Mouse (Mus musculus): ENCODE measurements around the gene Mov10l1. TPM values are rescaled to one million over a fixed set of nuclear protein-coding genes. Genes with fewer than 3 reads are reported as not detected.

The Mov10l1 gene
- polyA plus RNA-seq, 1 experiment = 4.1 TPM

GRCm38 (mm10) chr15:89000367-89000766 is 17.7 kb downstream of the Mov10l1 start:
- H3K27ac ChIP-seq (ENCODE audit: insufficient read depth, low read length) = no peak overlapping the region
- no peaks in the 10 kb centered on the region for H3K36me3 ChIP-seq (ENCODE audit: control insufficient read depth, insufficient read depth, low read length, poor library complexity, severe bottlenecking)
- no peaks in the 10 kb centered on the region for H3K27me3 ChIP-seq (ENCODE audit: control insufficient read depth, insufficient read depth, low read length, poor library complexity, severe bottlenecking)
- H3K9ac ChIP-seq (ENCODE audit: low read depth, poor library complexity, severe bottlenecking) = no peak overlapping the region
- no peaks in the 10 kb centered on the region for H3K4me1 ChIP-seq (ENCODE audit: control insufficient read depth, insufficient read depth, low read length)
- no peak for TF ChIP-seq POLR2A (IDR thresholded peaks at IDR 0.05; ENCODE audit: insufficient read depth, low read length)
- TF ChIP-seq CTCF (IDR thresholded peaks at IDR 0.05; ENCODE audit: low read depth, low read length) = no peak
- no peak for TF ChIP-seq EP300 (IDR thresholded peaks at IDR 0.05; ENCODE audit: insufficient read depth, low read depth, low read length)
- H3K9me3 ChIP-seq (replicated peaks; ENCODE audit: control insufficient read depth, insufficient read depth, low read length, poor library complexity, severe bottlenecking) = no peaks in the 10 kb centered on the region
- no peak overlapping the region for H3K4me3 ChIP-seq (ENCODE audit: low read depth, low read length)

DNA sequence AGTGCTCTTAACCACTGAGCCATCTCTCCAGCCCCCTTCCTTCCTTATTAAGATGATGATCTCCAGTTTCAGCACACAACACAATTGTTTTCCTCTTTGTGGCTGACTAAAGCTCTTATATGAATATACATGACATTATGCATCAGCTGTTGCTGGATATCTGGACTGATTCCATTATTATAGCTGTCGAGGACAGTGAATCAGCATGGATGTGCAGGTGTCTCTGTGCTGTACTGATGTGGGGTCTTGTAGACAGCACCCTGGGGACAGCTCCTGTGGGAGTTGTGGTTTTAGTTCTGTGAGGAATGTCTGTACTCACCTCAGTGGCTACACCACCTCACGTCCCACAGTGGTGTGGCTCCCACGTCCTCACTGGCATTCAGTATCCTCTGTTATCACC is 18.5 kb downstream of the Mov10l1 start:
- no peaks in the 10 kb centered on the region for H3K27me3 ChIP-seq (ENCODE audit: control insufficient read depth, insufficient read depth, low read length, poor library complexity, severe bottlenecking)
- no peak overlapping the region for H3K27ac ChIP-seq (ENCODE audit: insufficient read depth, low read length)
- H3K4me3 ChIP-seq (ENCODE audit: low read depth, low read length) = no peak overlapping the region
- H3K36me3 ChIP-seq (ENCODE audit: control insufficient read depth, insufficient read depth, low read length, poor library complexity, severe bottlenecking) = no peaks in the 10 kb centered on the region
- no peak overlapping the region for H3K9ac ChIP-seq (ENCODE audit: low read depth, poor library complexity, severe bottlenecking)
- TF ChIP-seq POLR2A (IDR thresholded peaks at IDR 0.05; ENCODE audit: insufficient read depth, low read length) (no peak), CTCF (IDR thresholded peaks at IDR 0.05; ENCODE audit: low read depth, low read length) (no peak), EP300 (IDR thresholded peaks at IDR 0.05; ENCODE audit: insufficient read depth, low read depth, low read length) (no peak)
- H3K9me3 ChIP-seq (replicated peaks; ENCODE audit: control insufficient read depth, insufficient read depth, low read length, poor library complexity, severe bottlenecking) = no peaks in the 10 kb centered on the region
- H3K4me1 ChIP-seq (ENCODE audit: control insufficient read depth, insufficient read depth, low read length) = no peaks in the 10 kb centered on the region

GRCm38 (mm10) chr15:89007002-89007401 is 24.3 kb downstream of the Mov10l1 start:
- Histone ChIP-seq H3K36me3 (ENCODE audit: control insufficient read depth, insufficient read depth, low read length, poor library complexity, severe bottlenecking) (no peaks in the 10 kb centered on the region), H3K27ac (ENCODE audit: insufficient read depth, low read length) (no peak overlapping the region), H3K27me3 (ENCODE audit: control insufficient read depth, insufficient read depth, low read length, poor library complexity, severe bottlenecking) (no peaks in the 10 kb centered on the region), H3K9ac (ENCODE audit: low read depth, poor library complexity, severe bottlenecking) (no peak overlapping the region), H3K4me1 (ENCODE audit: control insufficient read depth, insufficient read depth, low read length) (no peaks in the 10 kb centered on the region), H3K9me3 (replicated peaks; ENCODE audit: control insufficient read depth, insufficient read depth, low read length, poor library complexity, severe bottlenecking) (no peaks in the 10 kb centered on the region), H3K4me3 (ENCODE audit: low read depth, low read length) (no peak overlapping the region)
- TF ChIP-seq POLR2A (IDR thresholded peaks at IDR 0.05; ENCODE audit: insufficient read depth, low read length) = no peak
- no peak for TF ChIP-seq CTCF (IDR thresholded peaks at IDR 0.05; ENCODE audit: low read depth, low read length)
- no peak for TF ChIP-seq EP300 (IDR thresholded peaks at IDR 0.05; ENCODE audit: insufficient read depth, low read depth, low read length)

GRCm38 (mm10) chr15:89007781-89008180 is 25.1 kb downstream of the Mov10l1 start:
- no peak overlapping the region for H3K4me3 ChIP-seq (ENCODE audit: low read depth, low read length)
- H3K9ac ChIP-seq (ENCODE audit: low read depth, poor library complexity, severe bottlenecking) = no peak overlapping the region
- TF ChIP-seq POLR2A (IDR thresholded peaks at IDR 0.05; ENCODE audit: insufficient read depth, low read length) = no peak
- no peak for TF ChIP-seq CTCF (IDR thresholded peaks at IDR 0.05; ENCODE audit: low read depth, low read length)
- TF ChIP-seq EP300 (IDR thresholded peaks at IDR 0.05; ENCODE audit: insufficient read depth, low read depth, low read length) = no peak
- H3K4me1 ChIP-seq (ENCODE audit: control insufficient read depth, insufficient read depth, low read length) = no peaks in the 10 kb centered on the region
- H3K27ac ChIP-seq (ENCODE audit: insufficient read depth, low read length) = no peak overlapping the region
- no peaks in the 10 kb centered on the region for H3K27me3 ChIP-seq (ENCODE audit: control insufficient read depth, insufficient read depth, low read length, poor library complexity, severe bottlenecking)
- no peaks in the 10 kb centered on the region for H3K36me3 ChIP-seq (ENCODE audit: control insufficient read depth, insufficient read depth, low read length, poor library complexity, severe bottlenecking)
- no peaks in the 10 kb centered on the region for H3K9me3 ChIP-seq (replicated peaks; ENCODE audit: control insufficient read depth, insufficient read depth, low read length, poor library complexity, severe bottlenecking)

- no peaks in the 10 kb centered on the region for H3K27me3 ChIP-seq (ENCODE audit: control insufficient read depth, insufficient read depth, low read length, poor library complexity, severe bottlenecking)
- TF ChIP-seq EP300 (IDR thresholded peaks at IDR 0.05; ENCODE audit: insufficient read depth, low read depth, low read length) (no peak), CTCF (IDR thresholded peaks at IDR 0.05; ENCODE audit: low read depth, low read length) (no peak)
- H3K27ac ChIP-seq (ENCODE audit: insufficient read depth, low read length) = no peak overlapping the region
- no peaks in the 10 kb centered on the region for H3K9me3 ChIP-seq (replicated peaks; ENCODE audit: control insufficient read depth, insufficient read depth, low read length, poor library complexity, severe bottlenecking)
- H3K36me3 ChIP-seq (ENCODE audit: control insufficient read depth, insufficient read depth, low read length, poor library complexity, severe bottlenecking) = no peaks in the 10 kb centered on the region
- no peak overlapping the region for H3K9ac ChIP-seq (ENCODE audit: low read depth, poor library complexity, severe bottlenecking)
- no peak overlapping the region for H3K4me3 ChIP-seq (ENCODE audit: low read depth, low read length)
- H3K4me1 ChIP-seq (ENCODE audit: control insufficient read depth, insufficient read depth, low read length) = no peaks in the 10 kb centered on the region
Measured at GRCm38 (mm10) chr15:89016722-89017121, 34.0 kb downstream of the Mov10l1 start.

DNA sequence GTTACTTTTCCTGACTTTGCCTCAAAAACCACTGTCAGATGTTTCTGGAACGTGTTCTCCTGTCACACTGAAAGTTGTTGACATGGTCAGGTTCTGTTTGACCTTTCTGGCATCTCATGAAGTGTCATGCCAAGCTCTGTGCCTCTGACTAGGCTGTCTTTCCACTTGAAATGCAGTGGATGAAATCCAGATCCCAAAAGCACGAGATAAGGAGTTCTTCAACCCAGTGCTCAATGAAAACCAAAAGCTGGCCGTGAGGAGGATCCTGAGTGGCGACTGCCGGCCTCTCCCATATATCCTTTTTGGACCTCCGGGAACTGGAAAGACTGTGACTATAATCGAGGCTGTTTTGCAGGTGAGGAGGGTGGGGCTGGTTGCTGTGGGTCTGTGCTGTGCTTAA is 37.4 kb downstream of the Mov10l1 start:
- Histone ChIP-seq H3K9ac (ENCODE audit: low read depth, poor library complexity, severe bottlenecking) (no peak overlapping the region), H3K36me3 (ENCODE audit: control insufficient read depth, insufficient read depth, low read length, poor library complexity, severe bottlenecking) (no peaks in the 10 kb centered on the region), H3K27me3 (ENCODE audit: control insufficient read depth, insufficient read depth, low read length, poor library complexity, severe bottlenecking) (no peaks in the 10 kb centered on the region), H3K4me1 (ENCODE audit: control insufficient read depth, insufficient read depth, low read length) (no peaks in the 10 kb centered on the region), H3K4me3 (ENCODE audit: low read depth, low read length) (no peak overlapping the region), H3K9me3 (replicated peaks; ENCODE audit: control insufficient read depth, insufficient read depth, low read length, poor library complexity, severe bottlenecking) (no peaks in the 10 kb centered on the region), H3K27ac (ENCODE audit: insufficient read depth, low read length) (no peak overlapping the region)
- TF ChIP-seq POLR2A (IDR thresholded peaks at IDR 0.05; ENCODE audit: insufficient read depth, low read length) (no peak), EP300 (IDR thresholded peaks at IDR 0.05; ENCODE audit: insufficient read depth, low read depth, low read length) (no peak), CTCF (IDR thresholded peaks at IDR 0.05; ENCODE audit: low read depth, low read length) (no peak)

All from ES-Bruce4 (cell line).